Mouse (Mus musculus) forebrain, embryonic 16.5 days (tissue): Measurements from ENCODE around the gene Qprt. TPM values are rescaled to one million over a fixed set of nuclear protein-coding genes. Genes with fewer than 3 reads are reported as not detected.

ENCODE experiments used
- ATAC-seq: fragments of 200-750 bp; cut with Nextera tagmentation; 2 replicates; pipeline ENCODE4 v1.8.0; 2017; ENCODE audit warnings: mild to moderate bottlenecking, moderate library complexity
- H3K27ac ChIP-seq: fragments of 300-500 bp; sonication (generic); 2 replicates; pipeline ENCODE4 v1.5.1; 2014; ENCODE audit warnings: low read length, control low read depth
- H3K27me3 ChIP-seq: fragments of 300-500 bp; sonication (generic); replicated peaks from 2 replicates; pipeline ENCODE4 v1.6.1; 2014; ENCODE audit warnings: low read length; ENCODE audit not compliant: control insufficient read depth, insufficient read depth
- H3K36me3 ChIP-seq: fragments of 300-500 bp; sonication (generic); 2 replicates; pipeline ENCODE4 v1.6.1; 2014; ENCODE audit not compliant: control insufficient read depth, insufficient read depth
- H3K4me1 ChIP-seq: fragments of 300-500 bp; sonication (generic); replicated peaks from 2 replicates; pipeline ENCODE4 v1.6.1; 2014; ENCODE audit warnings: low read length; ENCODE audit not compliant: control insufficient read depth, insufficient read depth
- H3K4me2 ChIP-seq: fragments of 300-500 bp; sonication (generic); 2 replicates; pipeline ENCODE4 v1.6.1; 2014; ENCODE audit warnings: mild to moderate bottlenecking, low read length, control low read depth
- H3K4me3 ChIP-seq: fragments of 300-500 bp; sonication (generic); replicated peaks from 2 replicates; pipeline ENCODE4 v1.5.1; 2014; ENCODE audit warnings: mild to moderate bottlenecking, low read length, control low read depth
- H3K9ac ChIP-seq: fragments of 300-500 bp; sonication (generic); replicated peaks from 2 replicates; pipeline ENCODE4 v1.6.1; 2014; ENCODE audit warnings: low read depth, low read length, control low read depth
- H3K9me3 ChIP-seq: fragments of 300-500 bp; sonication (generic); 2 replicates; pipeline ENCODE4 v1.6.1; 2016; ENCODE audit warnings: low read length; ENCODE audit not compliant: control insufficient read depth
- WGBS: fragments of 180-500 bp; shearing (Covaris S2); extraction: QIAGEN DNeasy Blood & Tissue Kit; methylation state at CpG from one replicate; pipeline ENCODE4 v1.1.7; 2014; 5-methylcytosine and 5-hydroxymethylcytosine counted together
- polyA plus RNA-seq: library from polyadenylated mRNA; unstranded; fragments of >200 nt; fragmentation: Nextera tagmentation; extraction: Ambion mirVana; gene quantifications from 2 replicates; pipeline ENCODE4 v1.2.1, GENCODE M21; 2015

The Qprt gene
- polyA plus RNA-seq, 1 experiment from 2014 or later, result 0.28 TPM

DNA sequence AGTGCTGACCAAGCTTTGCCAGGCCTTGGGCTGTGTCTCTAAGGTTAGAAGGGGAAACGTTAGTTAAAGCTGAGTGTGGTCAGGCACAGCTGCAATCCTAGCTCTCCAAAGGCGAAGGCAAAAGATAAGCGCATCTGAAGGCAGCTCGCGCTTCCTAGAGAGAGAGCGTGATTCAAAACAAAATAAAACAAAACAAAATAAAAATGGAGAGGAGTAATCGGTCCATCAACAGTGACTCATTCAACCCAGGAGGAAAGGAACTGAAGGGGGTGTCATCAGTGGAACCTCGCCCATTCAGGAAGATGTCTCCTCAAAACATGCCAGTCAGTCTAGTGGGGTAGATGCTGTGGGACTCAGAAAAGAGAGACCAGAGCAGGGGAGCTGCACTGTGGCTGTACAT is 39.8 kb downstream of the Qprt start:
- no peak overlapping the region for H3K9ac ChIP-seq
- no peaks in the 10 kb centered on the region for H3K4me1 ChIP-seq
- ATAC-seq, result no peak
- no peaks in the 10 kb centered on the region for H3K9me3 ChIP-seq
- H3K36me3 ChIP-seq, result no peaks in the 10 kb centered on the region
- no peak overlapping the region for H3K27ac ChIP-seq
- no peak overlapping the region for H3K4me2 ChIP-seq
- H3K4me3 ChIP-seq, result no peak overlapping the region
- H3K27me3 ChIP-seq, result no peaks in the 10 kb centered on the region
- 83% methylated on average over 8 of the region's 8 CpGs for WGBS

DNA sequence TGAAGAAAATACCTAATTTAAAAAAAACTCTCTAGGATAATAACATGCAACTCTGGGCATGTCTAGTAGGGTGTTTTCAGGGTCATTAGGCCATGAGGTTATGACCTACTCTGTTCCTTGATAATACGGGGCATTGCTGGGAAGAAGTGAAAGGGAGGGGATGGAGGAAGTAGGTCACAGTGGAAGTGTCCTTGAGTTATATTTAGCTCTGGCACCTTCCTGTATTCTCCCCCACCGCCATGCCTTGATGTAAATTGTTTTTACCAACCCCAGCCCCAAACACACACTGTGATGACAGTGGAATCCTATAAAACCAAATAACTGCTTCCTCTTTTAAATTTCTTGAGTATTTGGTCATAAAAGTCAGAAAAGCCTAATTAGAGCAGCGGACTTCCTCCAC is 42.0 kb downstream of the Qprt start:
- Histone ChIP-seq H3K4me1 (no peaks in the 10 kb centered on the region), H3K4me2 (no peak overlapping the region), H3K4me3 (no peak overlapping the region), H3K9me3 (no peaks in the 10 kb centered on the region), H3K9ac (no peak overlapping the region), H3K27me3 (no peaks in the 10 kb centered on the region), H3K36me3 (no peaks in the 10 kb centered on the region), H3K27ac (no peak overlapping the region)
- 84% methylated on average over 3 of the region's 3 CpGs for WGBS
- no peak for ATAC-seq

DNA sequence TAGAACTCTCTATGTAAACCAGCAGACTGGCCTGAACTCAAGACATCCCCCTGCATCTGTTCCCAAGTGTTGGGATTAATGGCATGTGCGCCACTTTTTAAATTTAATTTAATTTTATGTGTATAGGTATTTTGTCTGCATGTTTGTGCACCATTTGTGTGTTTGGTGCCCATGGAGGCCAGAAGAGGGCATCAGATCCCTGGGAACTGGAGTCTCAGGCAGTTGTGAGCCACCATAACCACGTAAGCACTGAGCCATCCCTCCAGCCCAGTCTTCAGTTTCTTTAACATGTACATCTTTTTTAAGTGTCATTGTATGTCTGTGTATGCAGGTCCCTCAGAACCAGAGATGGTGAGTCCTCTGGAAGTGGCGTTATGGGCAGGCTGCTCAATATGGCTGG is 44.3 kb downstream of the Qprt start:
- Histone ChIP-seq H3K4me3 (no peak overlapping the region), H3K9ac (no peak overlapping the region), H3K4me2 (no peak overlapping the region), H3K27ac (no peak overlapping the region), H3K36me3 (no peaks in the 10 kb centered on the region), H3K4me1 (no peaks in the 10 kb centered on the region), H3K27me3 (no peaks in the 10 kb centered on the region), H3K9me3 (no peaks in the 10 kb centered on the region)
- ATAC-seq, result no peak
- WGBS, result 85% methylated on average over 3 of the region's 3 CpGs

DNA sequence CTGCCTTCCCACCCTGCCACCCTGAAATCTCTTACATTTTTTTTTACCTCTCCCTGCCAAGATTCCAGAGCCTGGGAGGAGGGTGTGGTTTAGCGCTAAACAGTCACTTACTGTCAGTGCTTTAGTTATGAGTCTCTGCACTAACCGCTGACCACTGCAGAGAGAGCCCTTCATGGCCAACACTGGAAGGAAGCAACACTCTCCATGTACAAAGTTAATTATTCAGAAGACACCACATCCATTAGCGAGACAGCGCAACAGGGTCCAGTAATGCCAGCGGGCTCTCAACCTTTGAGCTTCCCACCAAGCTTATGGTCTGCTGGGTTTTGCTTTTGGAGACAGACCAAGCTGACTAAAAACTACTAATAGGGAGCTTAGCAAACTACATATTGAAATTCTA is 45.8 kb downstream of the Qprt start:
- Histone ChIP-seq H3K9ac (no peak overlapping the region), H3K4me3 (no peak overlapping the region), H3K4me1 (no peaks in the 10 kb centered on the region), H3K27me3 (no peaks in the 10 kb centered on the region), H3K9me3 (no peaks in the 10 kb centered on the region), H3K27ac (no peak overlapping the region), H3K36me3 (no peaks in the 10 kb centered on the region), H3K4me2 (no peak overlapping the region)
- WGBS, result 89% methylated on average over 5 of the region's 5 CpGs
- ATAC-seq, result no peak

DNA sequence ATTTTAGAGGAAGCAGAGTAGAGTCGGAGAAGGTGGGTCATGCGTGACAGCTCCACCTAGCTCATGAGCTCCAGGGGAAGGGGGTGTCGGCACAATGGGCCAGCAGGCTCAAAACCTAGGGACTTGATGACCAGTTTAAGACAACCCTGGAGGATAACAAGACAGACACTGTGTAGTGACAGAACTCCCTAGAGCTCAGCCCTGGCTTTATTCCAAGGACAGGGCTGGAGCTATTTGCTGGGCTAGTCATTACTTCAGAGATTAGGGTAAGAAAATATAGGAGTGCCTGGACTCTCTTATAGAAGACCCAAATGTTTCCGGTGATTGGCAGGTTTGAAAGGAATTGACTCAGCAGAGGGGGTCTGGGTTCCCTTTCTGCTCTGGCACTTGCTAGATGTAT is 48.8 kb downstream of the Qprt start:
- no peak overlapping the region for H3K9ac ChIP-seq
- ATAC-seq, result no peak
- H3K36me3 ChIP-seq, result no peaks in the 10 kb centered on the region
- H3K4me2 ChIP-seq, result no peak overlapping the region
- no peaks in the 10 kb centered on the region for H3K9me3 ChIP-seq
- WGBS, result 84% methylated on average over 4 of the region's 4 CpGs
- H3K4me3 ChIP-seq, result no peak overlapping the region
- H3K27ac ChIP-seq, result no peak overlapping the region
- H3K4me1 ChIP-seq, result no peaks in the 10 kb centered on the region
- no peaks in the 10 kb centered on the region for H3K27me3 ChIP-seq

DNA sequence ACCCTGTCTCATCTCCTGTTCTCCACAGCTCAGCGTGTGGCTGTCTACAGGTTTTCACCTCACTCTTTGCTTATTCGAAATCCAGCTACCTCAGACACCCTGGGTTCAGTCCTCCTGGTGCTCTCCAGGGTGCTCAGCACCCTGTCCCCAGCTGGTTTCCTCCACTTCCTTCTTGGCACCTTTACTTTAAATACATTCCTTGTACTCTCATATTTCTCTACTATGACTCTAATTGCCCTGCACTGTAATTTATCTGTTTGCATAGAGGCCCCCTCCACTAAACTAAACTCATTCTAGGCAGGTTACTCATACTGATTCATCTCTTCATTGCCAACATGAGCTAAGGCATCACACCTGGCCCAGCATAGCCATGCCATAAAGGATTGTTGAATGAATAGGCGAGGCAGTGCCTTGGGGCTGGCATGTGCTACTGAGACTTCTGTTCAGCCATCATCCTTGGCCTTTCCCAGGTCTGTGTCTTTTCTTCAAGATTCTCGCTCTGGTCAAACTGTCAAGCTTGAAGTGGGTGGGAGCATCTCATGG is 51.1 kb downstream of the Qprt start:
- 77% methylated on average over 4 of the region's 4 CpGs for WGBS

DNA sequence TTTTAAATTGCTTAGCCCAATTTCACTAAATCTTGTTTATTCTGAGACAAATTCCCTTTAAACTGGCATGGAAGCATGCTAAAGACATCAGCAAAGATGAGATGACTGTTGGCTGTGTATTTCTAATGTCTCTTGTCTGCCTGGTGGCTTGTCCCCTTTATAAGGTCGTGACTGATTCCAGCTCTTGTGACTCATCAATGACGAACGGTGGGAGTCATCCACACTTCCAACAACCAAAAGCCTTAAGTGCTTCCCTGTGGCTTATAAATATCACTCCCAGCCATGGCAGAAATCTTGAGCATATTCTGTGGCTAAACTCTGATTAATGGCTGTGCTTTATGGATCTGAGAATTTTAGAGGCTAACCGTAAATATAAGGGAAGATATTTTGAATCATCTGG is 55.7 kb downstream of the Qprt start:
- ATAC-seq, result no peak
- Histone ChIP-seq H3K27me3 (no peaks in the 10 kb centered on the region), H3K9me3 (no peaks in the 10 kb centered on the region; the same call in 1 of the 2 replicates), H3K36me3 (no peaks in the 10 kb centered on the region), H3K4me1 (no peaks in the 10 kb centered on the region), H3K27ac (no peak overlapping the region), H3K9ac (no peak overlapping the region), H3K4me2 (no peak overlapping the region), H3K4me3 (no peak overlapping the region)
- WGBS, result 85% methylated on average over 4 of the region's 4 CpGs

More for the DNA sequence above, 51.1 kb downstream of the Qprt start:
- H3K4me3 ChIP-seq, result no peak overlapping the region
- no peaks in the 10 kb centered on the region for H3K4me1 ChIP-seq
- H3K27ac ChIP-seq, result no peak overlapping the region
- H3K9ac ChIP-seq, result no peak overlapping the region
- no peak for ATAC-seq
- no peaks in the 10 kb centered on the region for H3K9me3 ChIP-seq
- no peaks in the 10 kb centered on the region for H3K36me3 ChIP-seq
- no peak overlapping the region for H3K4me2 ChIP-seq
- no peaks in the 10 kb centered on the region for H3K27me3 ChIP-seq

DNA sequence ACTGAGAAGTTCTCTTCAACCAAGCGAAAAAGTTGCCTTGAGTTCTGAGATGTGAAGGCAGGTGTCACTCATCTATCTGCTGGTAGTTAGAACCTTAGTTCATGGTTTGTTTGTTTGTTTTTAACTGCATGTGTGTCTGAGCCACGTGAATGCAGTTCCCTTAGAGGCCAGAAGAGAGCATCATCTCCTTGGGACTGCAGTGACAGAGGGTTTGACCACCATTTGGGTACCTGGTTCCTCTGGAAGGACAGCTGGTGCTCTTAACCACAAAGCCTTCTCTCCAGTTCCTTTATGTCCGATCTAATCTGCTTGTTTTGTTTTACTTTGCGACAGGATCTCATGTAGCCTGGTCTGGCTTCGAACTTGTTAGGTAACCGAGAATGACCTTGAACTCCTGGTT is 56.5 kb downstream of the Qprt start:
- no peak overlapping the region for H3K27ac ChIP-seq
- H3K4me1 ChIP-seq, result no peaks in the 10 kb centered on the region
- no peak overlapping the region for H3K4me2 ChIP-seq
- no peaks in the 10 kb centered on the region for H3K36me3 ChIP-seq
- no peaks in the 10 kb centered on the region for H3K27me3 ChIP-seq
- ATAC-seq, result no peak
- no peak overlapping the region for H3K9ac ChIP-seq
- 90% methylated on average over 6 of the region's 6 CpGs for WGBS
- no peak overlapping the region for H3K4me3 ChIP-seq
- no peaks in the 10 kb centered on the region; the same call in 1 of the 2 replicates for H3K9me3 ChIP-seq
